Mouse (Mus musculus): ENCODE measurements around the gene Ipmk.

DNA sequence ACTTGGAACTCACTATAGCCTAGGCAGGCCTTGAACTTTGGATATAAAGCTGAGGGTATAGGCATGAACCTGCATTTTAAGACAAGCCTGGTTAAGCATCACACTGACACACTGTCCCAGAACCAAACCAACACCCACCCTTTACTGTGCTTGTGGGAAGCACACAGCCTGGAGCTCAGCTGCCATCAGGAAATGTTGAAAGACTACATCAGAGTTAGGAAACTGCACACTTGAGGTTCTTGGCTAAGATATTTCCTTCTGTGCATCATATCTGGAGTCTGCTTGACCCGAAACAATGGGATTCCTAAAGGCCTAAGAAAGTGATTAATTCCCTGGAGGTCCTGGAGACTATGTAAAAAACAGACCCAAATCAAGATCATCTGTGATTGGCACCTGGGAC, 1.7 kb downstream of the Ipmk start:
- TF ChIP-seq CTCF (IDR thresholded peaks at IDR 0.05) (no peak), EP300 (IDR thresholded peaks at IDR 0.05) (no peak)
